Mouse (Mus musculus) cerebellum, adult (tissue): Measurements from ENCODE around the gene Npc1l1.

ENCODE experiments used
- ATAC-seq: cut with Nextera tagmentation; 2 replicates; pipeline ENCODE4 v1.9.2; 2017; ENCODE audit warnings: mild to moderate bottlenecking, moderate library complexity, mixed read lengths; ENCODE audit not compliant: insufficient number of reproducible peaks, low FRiP score, low TSS enrichment

Npc1l1 gene

GRCm38 (mm10) chr11:6216834-6217233 lies 13.1 kb downstream of the Npc1l1 start:
- no peak for ATAC-seq

GRCm38 (mm10) chr11:6208158-6208557 lies 21.8 kb downstream of the Npc1l1 start:
- no peak for ATAC-seq

- no peak for ATAC-seq
Measured at GRCm38 (mm10) chr11:6207090-6207489, 22.9 kb downstream of the Npc1l1 start.

GRCm38 (mm10) chr11:6200570-6200969 lies 29.4 kb downstream of the Npc1l1 start:
- no peak for ATAC-seq

- peak; percentile 97 for ATAC-seq
Measured at GRCm38 (mm10) chr11:6200087-6200569, 29.8 kb downstream of the Npc1l1 start, which contains the start of gene Nudcd3. TSS of gene Nudcd3 (minus strand) at chr11:6200415.

GRCm38 (mm10) chr11:6199410-6200086 lies 30.4 kb downstream of the Npc1l1 start, which contains the start of gene A730071L15Rik:
TSS of gene A730071L15Rik (plus strand) at chr11:6200029.
- ATAC-seq, result no peak

GRCm38 (mm10) chr11:6198449-6198848 lies 31.5 kb downstream of the Npc1l1 start:
- no peak for ATAC-seq

GRCm38 (mm10) chr11:6196780-6197179 lies 33.2 kb downstream of the Npc1l1 start:
- ATAC-seq, result no peak

- peak; percentile 58; the same call in 1 of the 2 replicates for ATAC-seq
Measured at GRCm38 (mm10) chr11:6187878-6188277, 42.1 kb downstream of the Npc1l1 start.

GRCm38 (mm10) chr11:6187399-6187798 lies 42.5 kb downstream of the Npc1l1 start:
- ATAC-seq, result 0 out of 2 replicates have a peak, but pooled peaks have one; percentile 15

- ATAC-seq, result no peak
Measured at GRCm38 (mm10) chr11:6184202-6184935, 45.6 kb downstream of the Npc1l1 start.

- ATAC-seq, result no peak
Measured at GRCm38 (mm10) chr11:6183246-6183645, 46.7 kb downstream of the Npc1l1 start.

GRCm38 (mm10) chr11:6180811-6181399 lies 49.0 kb downstream of the Npc1l1 start:
- no peak for ATAC-seq

GRCm38 (mm10) chr11:6179194-6179593 lies 50.7 kb downstream of the Npc1l1 start:
- ATAC-seq, result no peak

GRCm38 (mm10) chr11:6178673-6179166 lies 51.2 kb downstream of the Npc1l1 start:
- ATAC-seq, result no peak

GRCm38 (mm10) chr11:6177781-6178420 lies 52.0 kb downstream of the Npc1l1 start:
- ATAC-seq, result no peak

GRCm38 (mm10) chr11:6175506-6175905 lies 54.4 kb downstream of the Npc1l1 start:
- ATAC-seq, result no peak

- ATAC-seq, result no peak
Measured at GRCm38 (mm10) chr11:6174719-6175118, 55.2 kb downstream of the Npc1l1 start.

- no peak; the same call in 1 of the 2 replicates for ATAC-seq
Measured at GRCm38 (mm10) chr11:6169041-6169663, 60.8 kb downstream of the Npc1l1 start.

- no peak for ATAC-seq
Measured at GRCm38 (mm10) chr11:6166351-6166750, 63.6 kb downstream of the Npc1l1 start.
